Mouse (Mus musculus) urinary bladder, postnatal 10 days (tissue): ENCODE measurements around the gene Nek4.

Experiments used
- DNase-seq: peaks from one replicate; pipeline ENCODE4 v3.0.0; 2022; ENCODE audit warnings: low spot score

Gene Nek4

GRCm38 (mm10) chr14:30960366-30960765 lies 9.2 kb downstream of the Nek4 start:
- no peak for DNase-seq

- DNase-seq = no peak
Measured at GRCm38 (mm10) chr14:30974204-30974603, 23.0 kb downstream of the Nek4 start.

- DNase-seq = no peak
Measured at GRCm38 (mm10) chr14:30976222-30976621, 25.0 kb downstream of the Nek4 start.

GRCm38 (mm10) chr14:30996417-30996816 lies 45.2 kb downstream of the Nek4 start:
- DNase-seq = no peak

GRCm38 (mm10) chr14:31000356-31000755 lies 49.2 kb downstream of the Nek4 start:
- DNase-seq = no peak

- no peak for DNase-seq
Measured at GRCm38 (mm10) chr14:31000816-31001306, 49.7 kb downstream of the Nek4 start.

- DNase-seq = peak; percentile 47
Measured at GRCm38 (mm10) chr14:31001307-31002205, 50.4 kb downstream of the Nek4 start, which contains the start of the genes Glt8d1 and Spcs1. Glt8d1 (plus strand) TSS chr14:31001400. Spcs1 (minus strand) TSS chr14:31001672.

GRCm38 (mm10) chr14:31004527-31004926 lies 53.4 kb downstream of the Nek4 start:
- no peak for DNase-seq

- DNase-seq = no peak
Measured at GRCm38 (mm10) chr14:31006779-31007178, 55.6 kb downstream of the Nek4 start.

GRCm38 (mm10) chr14:31011588-31011987 lies 60.4 kb downstream of the Nek4 start:
- no peak for DNase-seq

- DNase-seq = no peak
Measured at GRCm38 (mm10) chr14:31013928-31014327, 62.8 kb downstream of the Nek4 start.

GRCm38 (mm10) chr14:31016063-31016462 lies 64.9 kb downstream of the Nek4 start:
- DNase-seq = no peak

- DNase-seq = no peak
Measured at GRCm38 (mm10) chr14:31017854-31018253, 66.7 kb downstream of the Nek4 start.

GRCm38 (mm10) chr14:31018860-31019291 lies 67.7 kb downstream of the Nek4 start, which contains the start of the genes Pbrm1 and Gnl3:
Pbrm1 (plus strand) TSS chr14:31019138.
Gnl3 (minus strand) TSS chr14:31019152.
- DNase-seq = peak; percentile 93

- no peak for DNase-seq
Measured at GRCm38 (mm10) chr14:31019331-31020205, 68.4 kb downstream of the Nek4 start.

GRCm38 (mm10) chr14:31022579-31022978 lies 71.4 kb downstream of the Nek4 start:
- DNase-seq = no peak

- DNase-seq = no peak
Measured at GRCm38 (mm10) chr14:31025785-31026184, 74.6 kb downstream of the Nek4 start.
